Mouse (Mus musculus) ES-Bruce4 (cell line): Measurements from ENCODE around the gene Mlc1. TPM values are rescaled to one million over a fixed set of nuclear protein-coding genes. Genes with fewer than 3 reads are reported as not detected.

Source experiments
- H3K27ac ChIP-seq: 2 replicates; pipeline ENCODE4 v1.5.1; 2012; ENCODE audit warnings: low read length, inconsistent platforms; ENCODE audit not compliant: insufficient read depth
- H3K27me3 ChIP-seq: 2 replicates; pipeline ENCODE4 v1.6.1; 2012; ENCODE audit warnings: mild to moderate bottlenecking, low read length, inconsistent platforms; ENCODE audit not compliant: control insufficient read depth, poor library complexity, insufficient read depth, severe bottlenecking
- H3K36me3 ChIP-seq: 2 replicates; pipeline ENCODE4 v1.6.1; 2012; ENCODE audit warnings: inconsistent platforms, mild to moderate bottlenecking, low read length, moderate library complexity; ENCODE audit not compliant: control insufficient read depth, poor library complexity, insufficient read depth, severe bottlenecking
- H3K4me1 ChIP-seq: one replicate; pipeline ENCODE4 v1.8.1; 2011; ENCODE audit warnings: low read length; ENCODE audit not compliant: control insufficient read depth, insufficient read depth
- H3K4me3 ChIP-seq: 2 replicates; pipeline ENCODE4 v1.5.1; 2011; ENCODE audit warnings: low read depth, mild to moderate bottlenecking, low read length
- H3K9ac ChIP-seq: 2 replicates; pipeline ENCODE4 v1.6.1; 2012; ENCODE audit warnings: low read depth, mild to moderate bottlenecking, inconsistent platforms; ENCODE audit not compliant: poor library complexity, severe bottlenecking
- H3K9me3 ChIP-seq: replicated peaks from 2 replicates; pipeline ENCODE4 v1.6.1; 2012; ENCODE audit warnings: mild to moderate bottlenecking, low read length, inconsistent platforms; ENCODE audit not compliant: control insufficient read depth, poor library complexity, insufficient read depth, severe bottlenecking
- CTCF ChIP-seq: IDR thresholded peaks from one replicate; pipeline ENCODE4 v1.8.1; 2011; ENCODE audit warnings: low read depth, low read length
- EP300 ChIP-seq: IDR thresholded peaks from 2 replicates; pipeline ENCODE4 v1.6.1; 2011; ENCODE audit warnings: low read depth, low read length; ENCODE audit not compliant: insufficient read depth
- POLR2A ChIP-seq: IDR thresholded peaks from one replicate; pipeline ENCODE4 v1.8.1; 2011; ENCODE audit warnings: low read length; ENCODE audit not compliant: insufficient read depth
- polyA plus RNA-seq: library from polyadenylated mRNA; stranded (reverse); fragments of >200 nt; gene quantifications from 2 replicates; pipeline ENCODE4 v1.2.4, GENCODE M21; 2011; ENCODE audit warnings: low read depth; ENCODE audit not compliant: missing spikeins, insufficient read depth, insufficient read length

The Mlc1 gene
- polyA plus RNA-seq, 1 experiment = not detected

DNA sequence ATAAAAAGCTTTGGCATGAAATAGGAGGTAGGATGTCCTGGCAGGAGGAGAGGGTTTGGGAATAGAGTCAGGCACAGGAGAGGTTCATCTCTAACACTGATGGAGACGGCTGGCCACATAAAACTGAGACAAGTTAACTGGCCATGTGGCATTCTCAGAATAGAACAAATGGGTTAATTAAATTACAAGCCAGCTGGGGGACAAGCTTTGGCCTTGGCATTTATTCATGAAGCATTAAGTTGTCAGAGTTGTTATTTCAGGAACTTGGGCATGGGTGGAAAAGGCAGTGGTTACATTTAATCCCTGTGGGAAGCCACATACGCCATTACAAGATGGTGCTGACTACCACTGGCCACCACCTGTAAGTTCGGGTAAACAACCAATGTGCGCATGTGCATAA is 27.6 kb downstream of the Mlc1 start:
- Histone ChIP-seq H3K27ac (no peak overlapping the region), H3K9ac (no peak overlapping the region), H3K9me3 (no peaks in the 10 kb centered on the region), H3K4me1 (no peaks in the 10 kb centered on the region), H3K36me3 (no peaks in the 10 kb centered on the region), H3K4me3 (no peak overlapping the region), H3K27me3 (no peaks in the 10 kb centered on the region)
- TF ChIP-seq CTCF (no peak), EP300 (no peak), POLR2A (no peak)

DNA sequence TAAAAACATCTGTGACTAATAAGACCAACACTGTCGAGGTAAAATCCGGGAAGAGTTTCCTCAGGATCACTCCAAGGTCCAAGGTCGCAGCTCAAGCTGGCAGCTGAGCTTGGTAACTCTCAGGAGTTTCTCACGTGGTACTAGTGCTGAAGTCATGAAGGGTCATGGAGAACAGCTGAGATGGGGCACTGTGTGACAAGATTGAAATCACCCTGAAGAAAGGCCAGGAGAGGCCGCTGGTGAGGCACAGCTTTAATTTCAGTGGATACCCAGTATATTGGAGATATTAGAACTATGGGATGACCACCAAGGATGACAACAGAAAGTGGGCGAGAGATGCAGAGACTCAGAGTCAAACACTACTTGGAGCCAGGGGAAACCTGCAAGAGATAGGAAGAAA is 32.0 kb downstream of the Mlc1 start:
- Histone ChIP-seq H3K27me3 (no peaks in the 10 kb centered on the region), H3K4me1 (no peaks in the 10 kb centered on the region), H3K27ac (no peak overlapping the region), H3K36me3 (no peaks in the 10 kb centered on the region), H3K4me3 (no peak overlapping the region), H3K9ac (no peak overlapping the region), H3K9me3 (no peaks in the 10 kb centered on the region)
- TF ChIP-seq CTCF (no peak), POLR2A (no peak), EP300 (no peak)

GRCm38 (mm10) chr15:88943896-88944551 is 34.8 kb downstream of the Mlc1 start:
- no peak for TF ChIP-seq EP300
- no peak overlapping the region for H3K9ac ChIP-seq
- no peaks in the 10 kb centered on the region for H3K9me3 ChIP-seq

GRCm38 (mm10) chr15:88942783-88943182 is 36.0 kb downstream of the Mlc1 start:
- Histone ChIP-seq H3K36me3 (no peaks in the 10 kb centered on the region), H3K4me1 (no peaks in the 10 kb centered on the region), H3K9ac (no peak overlapping the region), H3K27me3 (no peaks in the 10 kb centered on the region), H3K9me3 (no peaks in the 10 kb centered on the region), H3K4me3 (no peak overlapping the region), H3K27ac (no peak overlapping the region)
- TF ChIP-seq POLR2A = no peak
- TF ChIP-seq EP300 = no peak
- TF ChIP-seq CTCF = no peak

More at GRCm38 (mm10) chr15:88943896-88944551, 34.8 kb downstream of the Mlc1 start:
- Histone ChIP-seq H3K27me3 (no peaks in the 10 kb centered on the region), H3K4me1 (no peaks in the 10 kb centered on the region), H3K27ac (no peak overlapping the region), H3K4me3 (no peak overlapping the region), H3K36me3 (no peaks in the 10 kb centered on the region)

DNA sequence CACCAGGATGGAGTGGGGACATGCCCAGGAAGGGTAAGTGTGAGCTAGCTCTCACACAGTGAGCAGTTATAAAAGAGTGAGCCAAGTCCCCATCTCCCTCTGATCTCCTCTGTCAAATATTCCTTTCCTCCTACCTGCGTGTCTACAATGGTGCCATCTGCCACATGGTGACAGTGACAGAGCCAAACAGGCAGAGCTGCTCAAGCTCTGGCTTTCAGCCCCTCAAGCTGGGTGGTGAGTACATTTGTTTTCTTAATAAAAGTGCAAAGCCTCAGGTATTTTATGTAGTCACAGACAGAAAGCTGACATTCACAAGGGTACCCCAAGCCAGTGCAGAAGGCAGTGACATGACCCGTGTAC is 41.5 kb downstream of the Mlc1 start:
- H3K4me3 ChIP-seq = no peak overlapping the region
- TF ChIP-seq POLR2A (no peak), EP300 (no peak), CTCF (no peak)
- no peaks in the 10 kb centered on the region for H3K36me3 ChIP-seq
- H3K27me3 ChIP-seq = no peaks in the 10 kb centered on the region
- H3K27ac ChIP-seq = no peak overlapping the region
- H3K4me1 ChIP-seq = no peaks in the 10 kb centered on the region
- H3K9ac ChIP-seq = no peak overlapping the region
- H3K9me3 ChIP-seq = no peaks in the 10 kb centered on the region

- Histone ChIP-seq H3K36me3 (no peaks in the 10 kb centered on the region), H3K27me3 (no peaks in the 10 kb centered on the region), H3K4me1 (no peaks in the 10 kb centered on the region), H3K27ac (no peak overlapping the region), H3K9me3 (no peaks in the 10 kb centered on the region), H3K9ac (no peak overlapping the region), H3K4me3 (no peak overlapping the region)
- TF ChIP-seq CTCF (no peak), POLR2A (no peak), EP300 (no peak)
Measured at GRCm38 (mm10) chr15:88936619-88937290, 42.1 kb downstream of the Mlc1 start.
